Mouse (Mus musculus) midbrain, embryonic 16.5 days (tissue): Measurements from ENCODE around the gene Nr2c1. TPM values are rescaled to one million over a fixed set of nuclear protein-coding genes. Genes with fewer than 3 reads are reported as not detected.
A peak's percentile ranks its signal among the peaks of the same experiment; 100 is the strongest.

Experiments used
- ATAC-seq: fragments of 200-750 bp; cut with Nextera tagmentation; 2 replicates; pipeline ENCODE4 v1.8.0; 2017; ENCODE audit warnings: moderate TSS enrichment
- H3K27ac ChIP-seq: fragments of 300-500 bp; sonication (generic); 2 replicates; pipeline ENCODE4 v1.5.1; 2014; ENCODE audit warnings: mild to moderate bottlenecking, low read length, mixed read lengths
- H3K27me3 ChIP-seq: fragments of 300-500 bp; sonication (generic); 2 replicates; pipeline ENCODE4 v1.6.1; 2014; ENCODE audit warnings: low read depth, low read length, mixed read lengths; ENCODE audit not compliant: control insufficient read depth, insufficient read depth
- H3K36me3 ChIP-seq: fragments of 300-500 bp; sonication (generic); 2 replicates; pipeline ENCODE4 v1.6.1; 2014; ENCODE audit warnings: mild to moderate bottlenecking, low read length, moderate library complexity, mixed read lengths; ENCODE audit not compliant: control insufficient read depth, insufficient read depth
- H3K4me1 ChIP-seq: fragments of 300-500 bp; sonication (generic); 2 replicates; pipeline ENCODE4 v1.6.1; 2014; ENCODE audit warnings: mild to moderate bottlenecking, low read length, mixed read lengths; ENCODE audit not compliant: control insufficient read depth, insufficient read depth
- H3K4me2 ChIP-seq: fragments of 300-500 bp; sonication (generic); 2 replicates; pipeline ENCODE4 v1.6.1; 2014; ENCODE audit warnings: mild to moderate bottlenecking, low read length, mixed read lengths
- H3K4me3 ChIP-seq: fragments of 300-500 bp; sonication (generic); 2 replicates; pipeline ENCODE4 v1.5.1; 2014; ENCODE audit warnings: low read depth, mild to moderate bottlenecking, low read length, moderate library complexity, mixed read lengths
- H3K9ac ChIP-seq: fragments of 300-500 bp; sonication (generic); 2 replicates; pipeline ENCODE4 v1.6.1; 2014; ENCODE audit warnings: low read depth, low read length, mixed read lengths
- H3K9me3 ChIP-seq: fragments of 300-500 bp; sonication (generic); replicated peaks from 2 replicates; pipeline ENCODE4 v1.6.1; 2014; ENCODE audit warnings: mild to moderate bottlenecking, low read length, mixed read lengths; ENCODE audit not compliant: control insufficient read depth, poor library complexity, severe bottlenecking
- WGBS: fragments of 180-500 bp; shearing (Covaris S2); extraction: QIAGEN DNeasy Blood & Tissue Kit; methylation state at CpG from one replicate; pipeline ENCODE4 v1.1.7; 2014; 5-methylcytosine and 5-hydroxymethylcytosine counted together
- polyA plus RNA-seq: library from polyadenylated mRNA; unstranded; fragments of >200 nt; fragmentation: Nextera tagmentation; extraction: Ambion mirVana; gene quantifications from 2 replicates; pipeline ENCODE4 v1.2.1, GENCODE M21; 2015

The Nr2c1 gene
- polyA plus RNA-seq, 1 experiment from 2014 or later, result 8.0 TPM

GRCm38 (mm10) chr10:94171440-94172130, 23.8 kb downstream of the Nr2c1 start:
- H3K36me3 ChIP-seq, result peaks cover 29% of the 10 kb centered on the region
- H3K4me2 ChIP-seq, result no peak overlapping the region
- no peaks in the 10 kb centered on the region for H3K27me3 ChIP-seq
- no peak overlapping the region for H3K27ac ChIP-seq
- H3K4me1 ChIP-seq, result peaks cover 14% of the 10 kb centered on the region
- H3K4me3 ChIP-seq, result no peak overlapping the region
- H3K9ac ChIP-seq, result no peak overlapping the region
- 26% methylated on average over 12 of the region's 12 CpGs for WGBS
- no peak for ATAC-seq
- no peaks in the 10 kb centered on the region for H3K9me3 ChIP-seq

GRCm38 (mm10) chr10:94172137-94172536, 24.3 kb downstream of the Nr2c1 start:
- Histone ChIP-seq H3K4me3 (no peak overlapping the region), H3K27ac (no peak overlapping the region), H3K9ac (no peak overlapping the region), H3K4me2 (no peak overlapping the region), H3K36me3 (peaks cover 29% of the 10 kb centered on the region), H3K9me3 (no peaks in the 10 kb centered on the region), H3K27me3 (no peaks in the 10 kb centered on the region), H3K4me1 (peaks cover 14% of the 10 kb centered on the region)
- WGBS, result 34% methylated on average over 11 of the region's 11 CpGs
- no peak for ATAC-seq

GRCm38 (mm10) chr10:94172706-94173105, 24.9 kb downstream of the Nr2c1 start:
- Histone ChIP-seq H3K36me3 (peaks cover 26% of the 10 kb centered on the region), H3K9me3 (no peaks in the 10 kb centered on the region), H3K27ac (no peak overlapping the region), H3K4me2 (no peak overlapping the region), H3K4me3 (no peak overlapping the region), H3K4me1 (peaks cover 11% of the 10 kb centered on the region), H3K27me3 (no peaks in the 10 kb centered on the region), H3K9ac (no peak overlapping the region)
- no peak for ATAC-seq
- 13% methylated on average over 6 of the region's 6 CpGs for WGBS

- no peak for ATAC-seq
- no peaks in the 10 kb centered on the region for H3K27me3 ChIP-seq
- H3K9me3 ChIP-seq, result no peaks in the 10 kb centered on the region
- peaks cover 21% of the 10 kb centered on the region for H3K36me3 ChIP-seq
- no peak overlapping the region for H3K4me3 ChIP-seq
- H3K4me1 ChIP-seq, result peaks cover 11% of the 10 kb centered on the region
- 87% methylated on average over 7 of the region's 7 CpGs for WGBS
- H3K27ac ChIP-seq, result no peak overlapping the region
- H3K4me2 ChIP-seq, result no peak overlapping the region
- H3K9ac ChIP-seq, result no peak overlapping the region
Measured at GRCm38 (mm10) chr10:94174652-94175051, 26.8 kb downstream of the Nr2c1 start.

- no peak overlapping the region for H3K4me2 ChIP-seq
- ATAC-seq, result no peak
- WGBS, result 14% methylated on average over 4 of the region's 4 CpGs
- H3K9ac ChIP-seq, result no peak overlapping the region
- H3K36me3 ChIP-seq, result peaks cover 3% of the 10 kb centered on the region
- no peaks in the 10 kb centered on the region for H3K4me1 ChIP-seq
- H3K27me3 ChIP-seq, result no peaks in the 10 kb centered on the region
- H3K27ac ChIP-seq, result no peak overlapping the region
- H3K9me3 ChIP-seq, result no peaks in the 10 kb centered on the region
- no peak overlapping the region for H3K4me3 ChIP-seq
Measured at GRCm38 (mm10) chr10:94183199-94183598, 35.4 kb downstream of the Nr2c1 start.

- peak; percentile 96 for ATAC-seq
- Histone ChIP-seq H3K4me3 (peak within 1 kb of the TSS; percentile 90), H3K4me2 (peak within 1 kb of the TSS; percentile 89), H3K36me3 (peaks cover 7% of the 10 kb centered on the region), H3K9me3 (no peaks in the 10 kb centered on the region), H3K4me1 (peaks cover 17% of the 10 kb centered on the region), H3K27me3 (no peaks in the 10 kb centered on the region), H3K9ac (peak within 1 kb of the TSS; percentile 88), H3K27ac (peak within 1 kb of the TSS; percentile 83)
- under 1% methylated on average over 46 of the region's 46 CpGs for WGBS
Measured at GRCm38 (mm10) chr10:94198482-94199405, 50.9 kb downstream of the Nr2c1 start, which contains the start of gene Ndufa12. Gene Ndufa12 (plus strand): TSS chr10:94198720.

GRCm38 (mm10) chr10:94204973-94205372, 57.1 kb downstream of the Nr2c1 start:
- no peak for ATAC-seq
- peaks cover 11% of the 10 kb centered on the region for H3K36me3 ChIP-seq
- WGBS, result 93% methylated on average over 4 of the region's 4 CpGs

GRCm38 (mm10) chr10:94210718-94211618, 63.1 kb downstream of the Nr2c1 start:
- H3K9ac ChIP-seq, result no peak overlapping the region
- H3K27me3 ChIP-seq, result no peaks in the 10 kb centered on the region
- no peak overlapping the region for H3K4me2 ChIP-seq
- WGBS, result 49% methylated on average over 6 of the region's 6 CpGs
- H3K36me3 ChIP-seq, result peaks cover under 1% of the 10 kb centered on the region
- peak; percentile 92 for ATAC-seq
- peak overlapping the region; percentile 54 for H3K27ac ChIP-seq
- H3K9me3 ChIP-seq, result no peaks in the 10 kb centered on the region
- H3K4me1 ChIP-seq, result peaks cover 8% of the 10 kb centered on the region
- no peak overlapping the region for H3K4me3 ChIP-seq

More at GRCm38 (mm10) chr10:94204973-94205372, 57.1 kb downstream of the Nr2c1 start:
- Histone ChIP-seq H3K9ac (no peak overlapping the region), H3K4me3 (no peak overlapping the region), H3K27ac (no peak overlapping the region), H3K27me3 (no peaks in the 10 kb centered on the region), H3K4me2 (no peak overlapping the region), H3K9me3 (no peaks in the 10 kb centered on the region), H3K4me1 (peaks cover 12% of the 10 kb centered on the region)
